Mouse (Mus musculus) adrenal gland, postnatal 36 days (tissue): ENCODE measurements around the gene Slc4a4. TPM values are rescaled to one million over a fixed set of nuclear protein-coding genes. Genes with fewer than 3 reads are reported as not detected.
A peak's percentile ranks its signal among the peaks of the same experiment; 100 is the strongest.
"Not testable (repeated sequence)": the region's sequence is repeated elsewhere in the genome, so short reads cannot be mapped to it uniquely, and the experiment has no call there.

Experiments
- DNase-seq, 2 experiments: peaks; one replicate each; pipeline ENCODE4 v3.0.0; 2021; ENCODE audit warnings: mixed read lengths in 1 of 2
- total RNA-seq, 2 experiments: library from RNA; stranded (reverse); gene quantifications; 2 replicates each; pipeline ENCODE4 v1.2.3; 2021

Slc4a4 gene
- total RNA-seq, 2 experiments from 2014 or later, result 20.1 to 61.2 TPM

- DNase-seq, result no peak
Measured at GRCm38 (mm10) chr5:89083476-89083875, 196.9 kb downstream of the Slc4a4 start.

- DNase-seq, result no peak
Measured at GRCm38 (mm10) chr5:89087916-89088315, 201.3 kb downstream of the Slc4a4 start.

- no peak for DNase-seq
Measured at GRCm38 (mm10) chr5:89088462-89088861, 201.8 kb downstream of the Slc4a4 start.

GRCm38 (mm10) chr5:89090131-89090530 is 203.5 kb downstream of the Slc4a4 start:
- no peak for DNase-seq

GRCm38 (mm10) chr5:89096371-89096770 is 209.8 kb downstream of the Slc4a4 start:
- DNase-seq, result no peak

- no peak for DNase-seq
Measured at GRCm38 (mm10) chr5:89097291-89097690, 210.7 kb downstream of the Slc4a4 start.

GRCm38 (mm10) chr5:89098121-89098520 is 211.5 kb downstream of the Slc4a4 start:
- DNase-seq, result no peak

- no peak for DNase-seq
Measured at GRCm38 (mm10) chr5:89099886-89100285, 213.3 kb downstream of the Slc4a4 start.

GRCm38 (mm10) chr5:89102560-89102959 is 215.9 kb downstream of the Slc4a4 start:
- DNase-seq, result no peak

- DNase-seq, result no peak
Measured at GRCm38 (mm10) chr5:89105346-89105745, 218.7 kb downstream of the Slc4a4 start.

- no peak for DNase-seq
Measured at GRCm38 (mm10) chr5:89106217-89106616, 219.6 kb downstream of the Slc4a4 start.

- no peak for DNase-seq
Measured at GRCm38 (mm10) chr5:89108809-89109208, 222.2 kb downstream of the Slc4a4 start.

GRCm38 (mm10) chr5:89109832-89110231 is 223.2 kb downstream of the Slc4a4 start:
- DNase-seq, result no peak

GRCm38 (mm10) chr5:89111987-89112386 is 225.4 kb downstream of the Slc4a4 start:
- not testable (repeated sequence) for DNase-seq

GRCm38 (mm10) chr5:89120881-89121280 is 234.3 kb downstream of the Slc4a4 start:
- DNase-seq, result no peak

- peak; percentile 58 to 66 for DNase-seq
Measured at GRCm38 (mm10) chr5:89123270-89123903, 236.8 kb downstream of the Slc4a4 start.

- DNase-seq, result no peak
Measured at GRCm38 (mm10) chr5:89128210-89128609, 241.6 kb downstream of the Slc4a4 start.

GRCm38 (mm10) chr5:89135776-89136175 is 249.2 kb downstream of the Slc4a4 start:
- no peak for DNase-seq

GRCm38 (mm10) chr5:89140070-89140469 is 253.5 kb downstream of the Slc4a4 start:
- peak in 1 of 2 experiments; percentile 15 for DNase-seq

GRCm38 (mm10) chr5:89141761-89142160 is 255.1 kb downstream of the Slc4a4 start:
- DNase-seq, result no peak

GRCm38 (mm10) chr5:89146276-89146675 is 259.7 kb downstream of the Slc4a4 start:
- DNase-seq, result no peak

GRCm38 (mm10) chr5:89147282-89147790 is 260.7 kb downstream of the Slc4a4 start:
- peak; percentile 11 to 27 for DNase-seq

GRCm38 (mm10) chr5:89149436-89150040 is 262.9 kb downstream of the Slc4a4 start:
- no peak for DNase-seq

- no peak for DNase-seq
Measured at GRCm38 (mm10) chr5:89151076-89151475, 264.5 kb downstream of the Slc4a4 start.
